Mouse (Mus musculus): ENCODE results near the gene Chd6.

The Chd6 gene

DNA sequence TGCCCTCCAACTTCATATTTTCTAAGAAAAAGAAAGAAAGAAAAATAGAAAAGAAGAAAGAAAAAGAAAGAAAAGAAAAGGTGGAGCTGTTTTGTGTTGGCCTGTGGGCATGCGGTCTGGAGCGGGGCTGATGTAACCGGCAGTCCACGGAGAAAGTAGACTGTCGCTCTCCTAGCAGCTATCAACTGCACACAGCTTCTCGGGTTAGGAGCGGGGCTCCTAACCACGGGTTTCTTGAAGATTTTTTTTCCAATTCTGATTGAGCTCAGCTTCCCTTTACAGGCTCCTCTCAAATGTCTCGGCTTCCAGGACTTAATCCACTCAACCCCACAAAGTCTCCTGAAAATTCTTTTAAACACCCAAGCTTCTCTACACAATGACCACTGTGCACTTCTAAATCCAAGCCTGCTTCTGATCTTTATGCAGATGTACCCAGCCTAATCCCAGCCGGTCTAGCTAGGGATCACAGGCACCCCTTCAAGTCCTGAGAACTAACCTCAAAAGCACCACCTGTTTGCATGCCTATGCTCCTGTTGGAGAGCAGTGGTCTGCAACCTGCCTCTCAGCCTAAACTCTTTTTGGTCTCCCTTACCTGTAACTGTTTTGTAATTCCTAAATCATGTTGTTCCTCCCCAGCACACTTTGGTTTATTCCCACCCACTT lies 42.6 kb downstream of the Chd6 start:
- DNase-seq: peak; percentile 14

DNA sequence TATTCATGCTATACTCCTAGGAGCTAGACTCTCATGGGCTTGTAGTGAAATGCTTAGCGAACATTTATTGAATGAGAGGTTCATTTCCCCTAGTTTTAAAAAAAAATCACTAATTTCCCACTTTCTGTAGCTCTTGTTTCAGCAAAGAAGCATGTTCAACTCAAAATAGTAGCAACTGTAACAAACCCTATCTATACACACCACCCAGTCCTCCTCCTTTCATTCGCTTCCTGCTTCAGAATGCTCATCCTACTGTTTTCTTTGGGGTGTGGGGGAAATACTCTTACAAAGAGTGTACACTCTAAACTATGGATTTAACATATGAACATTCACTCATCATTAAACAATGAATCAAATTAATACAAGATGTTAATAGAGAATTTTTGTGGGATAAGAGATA lies 43.3 kb downstream of the Chd6 start:
- DNase-seq: no peak

DNA sequence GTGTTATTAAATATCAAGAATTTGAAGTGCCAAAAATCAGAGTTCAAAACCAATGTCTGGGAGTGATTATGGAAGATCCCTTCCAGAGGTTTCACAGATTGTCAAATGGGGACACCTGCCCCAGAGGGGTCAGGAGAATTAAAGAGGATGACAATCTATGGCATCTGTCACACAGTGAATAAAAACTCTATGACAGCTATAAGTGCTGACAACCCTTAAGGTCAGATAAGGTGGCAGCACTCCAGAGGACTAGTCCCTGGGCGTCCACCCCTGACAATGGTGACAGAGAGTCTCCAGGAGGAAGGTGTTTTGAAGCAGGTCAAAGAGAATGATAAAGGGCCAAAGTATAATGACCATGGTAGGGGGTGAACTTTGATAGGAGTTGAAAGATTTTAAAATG lies 44.0 kb downstream of the Chd6 start:
- no peak for DNase-seq

DNA sequence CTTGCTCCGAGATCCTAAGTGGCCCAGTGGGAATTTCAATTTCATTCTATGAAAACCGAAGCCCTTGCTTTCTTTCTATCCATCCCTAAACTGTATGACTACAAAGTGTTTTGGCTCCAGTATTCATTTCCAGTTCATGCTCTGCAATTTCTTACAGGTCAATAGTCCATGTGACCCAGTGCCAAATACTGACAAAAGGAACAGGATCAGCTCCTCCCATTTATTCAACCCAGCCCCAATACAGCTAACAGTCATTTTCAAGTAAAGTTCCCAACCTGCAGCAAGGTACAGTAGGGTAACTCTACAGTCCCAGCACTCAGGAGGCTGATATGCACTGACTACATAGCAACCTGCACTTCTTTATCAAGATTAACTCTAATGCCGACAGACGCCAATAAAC lies 50.0 kb downstream of the Chd6 start:
- DNase-seq: no peak

DNA sequence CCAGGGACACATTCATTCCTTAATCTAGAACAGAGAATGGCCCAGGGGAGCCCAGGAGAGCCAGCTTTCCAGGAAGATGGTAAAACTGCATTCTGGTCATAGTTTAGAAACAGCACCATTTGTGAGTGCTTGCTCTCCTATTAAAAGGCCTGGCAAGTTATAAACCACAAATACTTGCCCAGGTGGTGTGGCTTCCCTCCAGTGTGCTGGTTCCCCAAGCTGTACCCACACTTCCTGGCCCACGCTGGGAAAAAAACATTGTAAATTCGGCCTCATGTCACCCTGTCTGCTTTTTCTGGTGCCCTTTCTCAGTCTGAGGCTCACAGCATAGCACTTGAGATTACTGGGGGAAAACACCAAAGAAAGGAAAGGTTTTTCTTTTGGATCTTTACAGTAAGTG lies 55.1 kb downstream of the Chd6 start:
- DNase-seq: no peak

DNA sequence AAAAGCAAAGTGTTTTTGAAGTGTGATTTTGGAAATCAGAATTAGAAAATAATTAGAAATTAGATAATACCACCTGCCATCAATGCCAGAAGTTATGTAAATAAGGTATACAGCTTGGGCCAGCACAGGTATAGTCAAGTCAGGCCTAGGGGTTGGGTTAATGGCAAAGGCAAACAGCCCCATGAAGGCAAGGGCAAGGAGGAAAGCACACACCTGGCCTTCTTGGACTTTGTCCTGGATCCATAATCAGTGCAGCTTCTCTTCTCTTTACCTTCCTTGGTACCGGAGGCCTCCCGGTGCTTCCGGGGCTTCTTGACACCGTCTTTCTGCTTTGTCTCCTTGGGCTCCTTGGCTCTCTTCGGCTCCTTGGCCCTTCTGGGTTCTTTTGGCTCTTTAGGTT lies 56.7 kb downstream of the Chd6 start:
- DNase-seq: no peak

DNA sequence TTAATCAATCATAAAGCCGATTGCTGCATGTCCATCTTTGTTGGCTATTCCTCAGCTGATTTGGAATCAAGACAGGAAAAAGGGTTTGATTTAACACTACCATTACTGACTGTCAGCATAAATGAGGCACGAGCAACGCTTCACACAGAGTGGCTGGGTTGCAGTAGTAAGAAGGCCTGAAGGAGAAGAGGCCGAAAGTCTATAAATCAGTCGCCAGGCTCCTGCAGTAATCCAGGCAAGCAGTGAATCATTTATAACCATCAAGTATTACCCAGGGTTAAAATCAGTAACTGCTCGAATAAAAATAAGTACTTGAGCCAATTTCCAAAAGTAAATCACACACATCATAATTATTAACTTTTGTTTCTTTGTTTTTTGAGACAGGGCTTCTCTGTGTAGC lies 59.4 kb downstream of the Chd6 start:
- DNase-seq: no peak

DNA sequence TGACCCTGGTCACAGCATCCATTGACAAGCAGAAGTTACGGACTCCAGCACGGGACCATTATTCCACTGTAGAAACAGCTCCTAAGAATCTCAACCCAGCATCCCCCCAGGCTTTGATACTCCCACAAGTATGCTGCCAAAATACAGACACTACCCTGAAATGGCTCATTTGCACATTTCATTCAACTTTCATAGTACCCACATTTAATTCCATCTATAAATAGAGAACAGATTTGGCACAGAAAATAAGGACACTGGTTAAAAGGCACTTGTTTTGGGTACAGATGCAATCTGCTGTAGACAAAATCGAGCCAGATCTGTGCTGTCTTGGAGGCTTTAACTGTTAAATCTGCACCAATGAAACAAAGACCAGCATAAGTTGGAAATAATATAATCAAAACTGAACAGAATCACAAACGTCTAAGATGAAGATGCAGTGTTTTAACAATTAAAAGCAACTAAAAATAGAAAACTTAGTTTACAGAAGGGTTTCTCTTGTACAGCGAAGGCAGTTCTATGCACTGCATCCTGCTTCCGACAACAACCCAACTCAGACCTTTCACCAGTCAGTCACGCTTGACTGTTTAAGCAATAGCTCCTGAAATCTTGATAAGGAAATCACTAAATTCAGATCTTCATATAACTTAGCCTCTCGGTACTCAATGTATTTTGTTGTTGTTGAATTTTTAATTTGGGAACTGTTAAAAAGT lies 64.2 kb downstream of the Chd6 start:
- no peak for DNase-seq

DNA sequence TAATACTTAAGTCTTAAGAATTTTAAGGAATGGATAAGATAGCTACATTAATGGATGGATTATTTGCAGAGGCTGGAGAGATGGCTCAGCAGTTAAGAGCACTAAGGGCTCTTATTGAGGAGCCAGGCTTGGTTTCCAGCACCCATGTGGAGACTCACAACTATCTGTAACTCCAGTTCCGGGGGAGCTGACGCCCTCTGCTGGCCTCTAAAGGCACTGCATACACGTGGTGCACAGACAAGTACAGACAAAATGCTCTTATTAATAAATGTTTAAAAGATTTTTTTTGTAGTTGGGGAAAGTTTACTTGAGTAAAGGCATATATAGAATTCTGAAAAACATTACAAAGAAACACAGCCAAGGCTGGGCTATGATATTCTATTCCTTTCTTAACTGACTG lies 66.0 kb downstream of the Chd6 start:
- DNase-seq: no peak

DNA sequence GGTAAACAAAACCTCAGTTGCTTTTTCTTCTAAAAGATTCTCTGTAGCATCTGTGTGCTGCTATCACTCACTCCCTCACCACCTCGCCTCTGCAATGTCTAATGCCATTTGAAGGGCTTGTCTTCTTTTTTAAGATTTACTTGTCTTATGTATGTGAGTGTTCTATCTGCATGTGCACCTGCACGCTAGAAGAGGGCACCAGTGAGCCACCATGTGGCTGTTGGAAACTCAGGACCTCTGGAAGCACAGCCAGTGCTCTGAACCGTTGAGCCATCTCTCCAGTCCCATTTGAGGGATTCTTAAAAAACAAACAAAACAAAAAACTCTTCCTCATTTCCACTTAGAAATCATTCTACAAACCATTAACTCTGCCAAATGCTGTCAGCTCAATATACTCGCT lies 68.1 kb downstream of the Chd6 start:
- no peak for DNase-seq

DNA sequence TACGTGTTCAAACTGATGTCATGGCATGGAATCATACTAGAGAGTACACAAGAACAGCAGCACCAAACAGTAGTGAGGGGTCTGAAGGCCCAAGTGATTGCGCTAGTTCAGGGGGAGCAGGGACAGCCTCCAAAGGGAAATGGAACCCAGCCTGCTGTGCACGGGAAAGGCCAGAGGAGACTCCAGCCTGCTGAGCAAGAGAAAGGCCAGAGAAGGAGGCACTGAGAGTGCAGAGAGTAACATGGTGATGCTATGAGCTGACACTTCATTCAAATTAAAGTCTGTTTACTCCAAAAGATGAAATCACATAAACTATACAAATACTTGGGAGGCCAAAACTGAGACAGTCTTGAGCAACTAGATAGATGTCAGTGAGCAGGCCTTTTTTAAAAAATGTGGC lies 71.1 kb downstream of the Chd6 start:
- no peak for DNase-seq

DNA sequence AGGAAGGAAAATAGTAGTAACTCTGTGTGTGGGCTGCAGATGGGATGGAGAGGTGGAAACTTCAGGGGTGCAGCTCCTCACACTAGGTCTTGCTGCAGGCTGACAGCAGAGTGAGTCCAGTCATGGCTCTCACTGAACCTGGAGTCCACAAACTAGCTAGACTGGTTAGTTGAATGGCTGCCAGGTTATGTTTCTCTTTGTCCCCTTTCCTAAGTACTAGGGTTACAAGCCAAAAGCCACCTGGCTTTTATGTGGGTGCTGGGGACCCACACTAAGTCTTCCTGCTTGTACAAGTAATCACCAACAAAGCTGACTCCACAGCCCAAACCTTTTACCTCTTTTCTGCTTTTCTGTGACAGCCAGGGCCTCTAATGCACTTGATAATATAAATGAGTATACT lies 75.7 kb downstream of the Chd6 start:
- DNase-seq: no peak

DNA sequence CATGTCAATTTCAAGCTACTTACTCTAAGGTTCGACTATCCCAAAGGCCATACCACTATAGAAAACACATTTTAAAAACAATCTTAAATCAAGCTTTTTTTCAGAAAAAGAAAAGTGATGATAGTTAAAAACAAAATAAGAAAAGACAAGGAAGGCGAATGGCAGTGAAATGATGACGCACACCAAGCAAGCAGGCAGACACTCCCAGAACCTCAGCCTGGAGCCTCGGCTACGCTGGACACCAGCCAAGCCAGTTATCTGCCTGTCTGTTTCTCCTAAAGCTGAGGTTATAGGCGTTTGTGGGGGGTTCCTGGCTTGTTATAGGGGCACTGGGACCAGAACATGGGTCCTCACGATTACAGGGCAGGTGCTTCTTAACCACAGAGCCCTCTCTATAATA lies 76.5 kb downstream of the Chd6 start:
- DNase-seq: no peak

DNA sequence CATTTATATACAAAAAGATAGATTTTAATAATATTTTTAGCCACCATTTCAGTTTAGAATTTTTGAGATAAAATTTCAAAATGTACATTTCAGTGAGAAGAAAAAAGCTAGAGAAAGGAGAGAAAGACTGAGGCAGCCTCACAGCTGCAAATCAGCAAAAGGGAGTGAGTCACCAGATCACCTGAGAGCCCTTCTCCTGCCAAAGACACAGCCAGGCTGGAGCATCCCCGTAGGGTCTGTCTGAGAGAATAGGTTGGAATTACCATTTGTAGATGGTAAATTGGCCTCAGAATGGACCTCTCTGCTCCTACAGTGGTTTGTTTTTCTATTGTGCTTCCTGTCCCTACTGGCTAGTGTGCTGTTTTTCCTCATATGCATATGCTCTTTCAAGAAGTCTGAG lies 84.3 kb downstream of the Chd6 start:
- no peak for DNase-seq

DNA sequence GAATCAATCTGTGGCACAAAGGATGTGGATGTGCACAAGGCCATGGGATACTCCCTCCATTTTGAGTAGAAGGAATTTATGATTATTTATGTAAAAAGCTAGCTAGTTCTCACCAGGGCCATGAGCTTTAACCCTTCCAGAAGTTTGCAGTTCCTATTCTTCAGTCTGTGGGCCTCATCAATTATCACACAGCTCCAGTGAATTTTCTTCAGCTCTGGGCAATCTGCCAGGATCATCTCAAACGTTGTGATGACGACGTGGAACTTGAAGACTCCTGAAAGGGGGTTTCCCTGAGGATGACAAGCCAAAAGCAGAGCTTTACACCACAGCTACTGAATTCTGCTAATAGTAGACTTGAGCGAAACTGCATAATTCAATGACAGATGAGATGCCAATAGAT lies 91.0 kb downstream of the Chd6 start:
- peak; percentile 7 for DNase-seq

DNA sequence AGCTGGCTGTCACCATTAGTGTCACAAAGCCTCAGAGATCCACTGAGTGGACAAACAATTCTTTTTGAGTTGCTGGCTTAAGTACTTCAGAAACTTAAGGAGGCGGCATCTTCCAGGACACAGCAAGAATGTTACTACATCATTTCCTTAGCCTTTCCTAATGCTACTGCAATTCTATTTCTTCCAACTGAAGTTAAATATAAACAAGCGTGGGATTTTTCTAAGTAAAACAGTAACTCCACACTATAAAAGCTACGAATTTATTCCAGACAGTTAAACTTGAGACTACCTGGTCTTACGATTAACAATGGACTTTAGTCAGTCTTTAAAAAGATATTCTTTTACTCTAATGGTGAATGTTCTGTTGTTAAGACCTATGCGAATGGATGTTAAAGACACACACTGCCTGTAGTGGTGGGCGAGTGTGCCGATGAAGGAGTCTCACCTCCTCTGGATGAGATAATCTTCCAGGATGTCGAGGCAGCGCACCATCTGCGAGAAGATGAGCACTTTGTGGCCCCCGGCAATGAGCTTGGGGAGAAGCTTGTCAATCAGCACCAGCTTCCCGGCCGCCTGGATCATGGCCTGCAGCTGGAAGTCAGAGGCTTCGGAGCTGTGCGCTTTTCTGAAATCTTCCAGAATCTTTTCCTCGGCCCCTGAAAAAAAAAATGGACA lies 96.2 kb downstream of the Chd6 start:
- no peak for DNase-seq

DNA sequence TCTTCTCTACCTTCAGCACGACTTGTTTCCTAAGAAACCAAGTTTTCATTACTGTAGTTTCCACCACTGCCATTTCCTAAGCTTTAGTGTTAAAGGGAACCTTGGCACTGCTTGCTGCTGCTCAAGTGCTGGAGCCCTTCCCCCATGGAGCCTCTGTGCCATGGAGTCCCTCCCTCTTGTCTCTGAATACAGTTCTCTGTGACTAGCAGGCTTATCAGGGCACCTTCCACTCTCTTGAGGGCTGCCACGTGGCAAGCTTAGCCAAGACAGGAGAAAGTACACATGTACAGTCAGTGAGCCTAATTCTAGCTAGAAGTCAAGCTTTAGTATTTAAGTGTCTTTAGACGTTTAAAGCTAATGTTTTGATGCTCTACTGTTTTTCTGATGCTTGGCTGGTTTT lies 104.5 kb downstream of the Chd6 start:
- no peak for DNase-seq

DNA sequence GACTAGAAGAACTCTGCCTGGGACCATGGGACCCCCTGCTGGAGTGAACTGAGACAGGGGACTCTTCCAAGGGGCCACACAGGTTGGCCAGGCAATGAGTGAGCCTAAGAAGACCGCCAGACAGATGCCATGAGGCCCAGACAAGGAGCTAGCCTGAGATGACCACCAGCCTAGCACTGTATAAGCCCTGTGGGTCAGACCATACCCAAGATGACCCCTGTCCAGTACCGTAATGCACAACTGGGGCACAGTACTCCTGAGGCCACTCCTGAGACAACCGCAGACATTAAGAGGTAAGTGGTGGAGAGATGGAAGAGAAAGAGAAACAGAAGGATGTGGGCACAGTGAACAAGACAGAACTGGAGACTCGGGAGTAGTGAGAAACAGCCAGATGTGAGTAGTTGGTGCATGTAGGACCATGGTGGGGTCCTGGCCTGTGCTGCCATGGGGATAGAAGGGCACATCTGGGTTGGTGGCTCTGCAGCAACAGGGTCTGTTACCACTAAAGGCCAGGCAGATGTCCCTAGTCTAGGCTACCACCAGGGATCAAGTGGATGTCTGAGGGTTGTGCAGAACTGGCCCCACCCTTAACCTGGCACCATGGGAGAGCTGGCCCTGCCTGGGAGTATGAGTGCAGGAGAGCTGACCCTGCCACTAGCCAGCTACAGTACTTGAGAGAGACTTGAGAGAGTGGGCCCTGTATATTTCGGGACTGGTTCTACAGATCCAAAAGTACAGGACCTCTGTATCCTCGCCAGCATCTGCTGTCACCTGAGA lies 111.7 kb downstream of the Chd6 start:
- DNase-seq: no peak

DNA sequence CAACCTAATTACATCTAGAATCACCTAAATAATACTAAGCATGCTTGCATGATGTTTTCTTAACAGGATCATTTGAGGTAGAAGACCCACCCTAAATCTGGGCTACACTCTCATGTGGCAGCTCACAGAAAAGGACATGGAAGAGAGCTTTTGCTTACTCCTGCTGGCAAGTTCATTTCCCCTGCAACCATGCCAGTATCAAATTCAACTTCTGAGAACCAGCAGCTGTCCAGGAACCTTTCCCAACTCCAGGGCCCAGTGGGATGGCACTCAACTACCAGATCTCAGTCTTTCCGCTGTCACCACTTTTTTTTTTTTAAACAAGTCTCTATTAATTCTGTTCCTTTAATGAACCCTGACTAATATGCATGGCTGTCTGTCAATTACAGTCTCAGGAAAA lies 114.7 kb downstream of the Chd6 start:
- DNase-seq: no peak

DNA sequence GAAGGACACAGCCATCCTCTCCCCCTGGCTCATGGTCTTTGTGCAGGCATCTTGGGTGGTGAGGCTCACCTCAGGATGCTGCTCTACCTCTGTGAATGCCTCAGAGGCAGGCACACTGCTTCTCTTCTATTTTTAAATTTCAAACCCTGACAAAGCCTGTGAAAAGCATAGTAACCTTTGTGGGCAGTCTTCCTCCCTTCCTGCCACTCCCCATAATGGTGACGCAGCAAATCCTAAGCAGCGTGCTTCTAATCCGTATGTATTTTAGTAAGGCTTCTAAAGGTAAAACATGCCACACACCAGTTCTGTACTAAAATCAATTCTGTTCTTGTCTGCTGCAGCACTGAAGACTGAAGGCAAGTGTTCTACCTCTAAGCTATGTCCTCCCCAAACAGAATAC lies 116.4 kb downstream of the Chd6 start:
- DNase-seq: no peak

DNA sequence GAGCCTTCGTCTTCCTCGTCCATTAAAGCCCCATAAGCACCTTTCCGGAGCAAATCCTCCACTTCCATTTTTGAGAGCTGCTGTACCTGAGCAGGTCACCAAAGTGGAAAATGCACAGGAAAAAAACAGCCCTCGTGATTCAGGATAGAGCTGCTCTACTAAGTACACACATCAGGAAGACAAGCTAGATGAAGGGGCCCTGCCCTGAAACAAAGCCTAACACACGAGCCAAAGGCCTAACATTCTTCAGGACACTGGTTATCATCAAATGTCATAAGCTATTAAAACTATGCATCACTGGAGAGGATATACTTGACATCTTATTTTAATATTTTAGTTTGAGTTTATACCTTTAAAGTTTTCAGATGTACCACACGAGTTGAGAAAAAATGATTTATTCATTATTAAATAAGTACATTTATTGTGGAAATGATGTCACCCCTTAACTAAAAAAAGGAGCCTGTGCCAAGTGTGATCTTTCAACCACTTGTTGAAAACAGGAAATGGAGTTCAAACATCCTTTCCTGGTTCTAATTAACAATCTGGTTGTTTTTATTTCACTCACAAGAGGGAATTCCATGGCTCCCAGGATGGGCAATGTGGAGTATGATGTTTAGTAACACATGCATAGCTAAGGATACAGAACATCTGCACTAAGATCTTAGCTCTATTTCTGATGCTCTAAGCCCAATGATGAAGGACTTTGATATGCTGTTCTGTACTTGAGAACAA lies 118.4 kb downstream of the Chd6 start:
- DNase-seq: no peak

DNA sequence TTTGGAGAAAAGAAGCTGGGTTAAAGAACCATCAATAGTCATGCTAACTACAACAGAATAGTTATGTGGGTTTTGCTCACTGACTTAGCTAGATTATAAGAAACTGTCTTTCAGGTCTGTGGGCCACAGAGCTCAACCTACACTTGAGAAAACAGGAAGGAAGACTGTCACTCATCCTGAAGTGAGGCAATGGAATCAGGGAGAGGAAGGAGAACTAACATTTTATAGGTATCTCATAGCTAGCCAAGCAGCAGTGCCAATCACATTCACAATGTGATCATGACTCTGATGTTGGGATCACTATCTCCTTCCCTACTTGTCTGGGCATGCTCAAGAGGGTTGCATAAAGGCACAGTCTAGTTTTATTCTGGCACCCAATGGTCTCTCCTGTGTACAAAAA lies 121.4 kb downstream of the Chd6 start:
- no peak for DNase-seq

DNA sequence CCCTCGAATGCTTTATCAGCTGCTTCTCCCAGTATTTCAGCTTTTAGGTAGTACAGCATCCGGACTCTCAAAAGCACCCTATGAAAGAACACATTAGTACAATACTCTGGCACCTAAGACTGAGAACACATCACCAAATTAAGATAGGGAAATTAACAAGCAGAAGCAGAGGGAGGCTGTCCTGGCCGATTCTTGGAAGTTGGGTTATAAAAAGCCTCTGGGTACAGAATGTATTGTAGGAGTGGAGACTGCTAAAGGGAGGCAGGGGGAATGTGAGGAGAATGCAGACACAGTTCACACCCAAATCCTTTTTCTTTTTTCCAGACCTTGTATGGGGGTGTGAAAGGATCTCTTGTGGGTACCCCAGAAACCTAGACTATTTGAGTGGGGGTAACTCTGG lies 126.2 kb downstream of the Chd6 start:
- DNase-seq: no peak

Data from embryo, embryonic 11 days (tissue).